Mouse (Mus musculus) liver (tissue): Measurements from ENCODE around the gene Ifitm10.

ENCODE experiments used
- DNase-seq: peaks from one replicate; pipeline ENCODE4 v3.0.0-alpha.2; 2020; ENCODE audit warnings: mixed read lengths

Gene Ifitm10

GRCm38 (mm10) chr7:142389961-142390650 lies 16.6 kb upstream of the Ifitm10 start:
- DNase-seq: no peak

- DNase-seq: no peak
Observed at GRCm38 (mm10) chr7:142388740-142389139, 15.2 kb upstream of the Ifitm10 start.

DNA sequence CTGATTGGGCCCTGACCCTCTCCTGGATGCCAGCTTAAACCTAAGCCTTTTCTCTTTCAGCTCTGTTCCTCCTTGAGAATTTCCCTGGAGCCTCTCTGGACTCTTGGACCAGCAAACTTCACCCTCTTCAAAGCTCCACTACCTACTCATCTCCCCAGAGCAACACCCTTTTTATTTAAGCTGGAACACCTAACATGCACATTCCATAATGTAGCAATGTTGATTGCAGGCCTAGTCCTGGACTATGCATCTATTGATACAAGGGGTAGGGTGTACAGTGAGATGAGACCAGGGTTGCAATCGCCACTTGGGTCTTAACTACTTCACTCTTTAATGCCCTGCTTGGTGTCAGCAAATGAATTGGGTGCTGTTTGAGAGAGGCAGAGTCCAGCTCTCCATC lies 14.6 kb upstream of the Ifitm10 start:
- no peak for DNase-seq

GRCm38 (mm10) chr7:142387419-142388148 lies 14.0 kb upstream of the Ifitm10 start, which contains the start of gene Ctsd:
Gene Ctsd (minus strand): TSS chr7:142388038.
- peak; percentile 99 for DNase-seq

GRCm38 (mm10) chr7:142386621-142387201 lies 13.2 kb upstream of the Ifitm10 start:
- DNase-seq: peak; percentile 80

- no peak for DNase-seq
Observed at GRCm38 (mm10) chr7:142385742-142386403, 12.3 kb upstream of the Ifitm10 start.

DNA sequence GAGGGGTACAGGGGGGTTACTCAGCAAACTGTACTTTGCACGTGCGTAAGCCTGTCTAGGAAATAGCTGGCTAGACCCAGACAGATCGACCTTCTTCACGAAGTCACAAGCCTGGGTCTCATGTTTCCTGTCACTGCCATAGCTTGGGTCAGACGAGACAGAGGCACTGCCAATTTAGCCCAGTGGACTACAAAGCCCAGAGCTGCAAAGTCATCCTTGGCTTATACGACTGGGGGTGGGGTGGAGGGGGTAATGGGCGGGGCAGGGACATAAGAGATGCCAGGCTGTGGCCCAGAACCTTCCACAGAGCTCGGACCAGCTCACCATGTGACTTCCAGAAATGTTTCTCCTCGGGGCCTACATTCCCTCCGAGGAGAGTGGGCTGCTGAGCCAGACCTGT lies 10.8 kb upstream of the Ifitm10 start:
- peak; percentile 57 for DNase-seq

GRCm38 (mm10) chr7:142382567-142382966 lies 9.0 kb upstream of the Ifitm10 start, which contains the start of gene Gm49369:
Gene Gm49369 (minus strand): TSS chr7:142382667.
- no peak for DNase-seq

DNA sequence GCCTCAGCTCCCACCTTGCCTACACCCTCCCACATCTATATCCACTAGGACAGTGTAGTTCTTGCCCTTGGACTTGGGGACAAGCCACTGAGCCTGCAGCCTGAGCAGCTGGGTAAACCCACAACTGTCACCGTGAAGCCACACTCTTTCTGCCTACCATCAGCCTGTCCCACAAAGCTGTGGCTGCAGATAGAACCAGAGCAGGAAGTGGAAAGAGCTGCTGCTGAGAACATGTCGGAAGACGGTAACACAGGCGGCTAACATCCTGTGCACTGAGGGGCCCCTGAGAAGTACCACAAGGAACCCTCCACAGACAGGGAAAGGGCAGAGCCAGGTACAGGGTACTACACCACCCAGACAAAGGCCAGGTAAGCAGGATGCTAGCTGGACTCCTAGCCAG lies 7.6 kb upstream of the Ifitm10 start:
- DNase-seq: no peak

DNA sequence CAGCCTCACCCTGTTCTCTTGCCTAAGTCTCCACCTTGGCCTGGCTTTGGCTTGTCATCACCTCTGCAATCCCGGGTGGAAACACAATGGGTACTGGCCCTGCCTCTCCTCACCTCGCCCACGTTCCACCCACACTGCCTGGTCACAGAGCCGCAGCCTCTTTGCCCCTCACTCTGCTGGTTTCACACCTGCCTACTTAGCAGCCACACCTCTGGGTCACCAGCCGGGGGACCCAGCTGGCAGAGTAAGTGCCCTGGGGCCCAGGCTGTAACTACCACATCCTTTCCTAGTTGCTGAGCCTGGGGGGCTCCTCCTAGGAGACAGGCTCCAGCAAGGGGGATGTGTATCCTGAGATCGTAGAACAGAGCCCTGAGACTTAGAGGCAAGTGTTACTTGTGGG lies 5.6 kb upstream of the Ifitm10 start:
- no peak for DNase-seq

DNA sequence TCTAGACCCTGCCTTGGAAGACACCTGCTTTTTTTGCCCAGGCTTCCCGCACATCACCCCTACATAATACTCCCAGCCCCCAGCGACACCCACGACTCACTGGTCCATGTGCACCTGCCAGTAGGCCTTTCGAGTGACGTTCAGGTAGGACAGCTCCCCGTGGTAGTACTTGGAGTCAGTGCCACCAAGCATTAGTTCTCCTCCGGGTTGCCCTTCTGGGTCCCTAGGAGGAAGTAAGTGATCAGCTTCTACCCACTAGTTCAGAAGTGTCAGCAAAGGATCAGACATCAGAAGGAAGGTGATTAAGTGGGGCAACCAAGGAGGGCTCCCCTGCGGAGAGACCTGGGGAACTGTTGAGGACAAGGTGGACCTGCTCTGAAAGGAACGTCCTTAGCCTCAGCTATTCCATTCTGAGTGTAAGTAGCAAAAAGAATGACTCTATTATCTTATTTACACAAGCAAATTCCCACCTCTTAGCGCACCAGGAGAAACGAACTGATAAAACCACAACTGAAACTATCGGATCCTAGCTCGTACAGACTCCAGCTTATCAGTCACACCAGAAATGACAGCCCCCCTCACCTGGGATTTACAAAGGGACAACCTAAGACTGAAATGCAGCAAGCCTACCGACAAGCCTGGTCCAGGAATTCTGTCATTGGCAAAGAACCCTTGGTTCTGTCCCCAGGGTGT lies 3.8 kb upstream of the Ifitm10 start:
- peak; percentile 71 for DNase-seq

- no peak for DNase-seq
Observed at GRCm38 (mm10) chr7:142376096-142376495, 2.5 kb upstream of the Ifitm10 start.

DNA sequence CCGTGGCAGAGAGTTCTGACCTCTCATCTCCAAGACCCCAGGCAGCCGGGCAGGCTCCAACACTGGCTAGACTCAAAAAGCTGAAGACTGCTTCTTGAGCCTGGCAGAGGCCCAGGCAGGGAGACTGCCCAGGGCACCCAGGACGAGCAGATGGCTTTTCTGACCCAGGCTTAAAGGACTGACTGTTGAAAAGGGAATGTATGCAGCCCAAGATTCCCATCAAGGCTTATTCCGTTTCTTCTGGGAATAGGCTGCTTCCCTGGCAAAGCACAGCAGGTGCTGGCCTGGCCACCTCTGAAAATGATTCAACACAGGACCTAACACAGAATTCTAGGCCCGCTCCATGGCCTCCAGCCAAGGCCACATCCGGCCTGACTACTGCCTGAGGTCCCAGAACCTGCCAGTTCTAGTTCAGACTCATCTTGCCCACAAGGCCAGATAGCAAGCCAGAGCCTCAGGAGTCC lies 1.7 kb upstream of the Ifitm10 start:
- DNase-seq: no peak

GRCm38 (mm10) chr7:142374413-142375015 lies 961 bp upstream of the Ifitm10 start:
- no peak for DNase-seq

DNA sequence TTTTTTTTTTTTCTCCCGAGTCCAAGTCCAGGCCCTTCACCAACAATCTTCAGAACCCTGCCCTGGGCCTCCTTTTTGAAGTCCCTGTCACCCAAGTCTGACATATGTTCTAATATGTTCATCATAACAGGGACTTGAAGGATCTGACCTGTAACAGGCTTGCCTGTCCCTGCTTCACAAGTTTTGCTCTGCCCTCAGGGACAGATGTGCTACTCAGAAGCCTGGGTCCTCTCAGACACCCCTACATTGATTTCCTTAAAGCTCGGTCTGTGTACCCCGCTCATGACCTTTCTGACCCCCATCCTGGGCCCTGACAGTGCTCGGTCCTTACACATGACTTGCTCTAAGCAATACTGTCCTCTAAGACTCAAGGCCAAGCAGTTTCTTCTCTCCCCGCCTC lies 514 bp downstream of the Ifitm10 start:
- peak; percentile 1 for DNase-seq

DNA sequence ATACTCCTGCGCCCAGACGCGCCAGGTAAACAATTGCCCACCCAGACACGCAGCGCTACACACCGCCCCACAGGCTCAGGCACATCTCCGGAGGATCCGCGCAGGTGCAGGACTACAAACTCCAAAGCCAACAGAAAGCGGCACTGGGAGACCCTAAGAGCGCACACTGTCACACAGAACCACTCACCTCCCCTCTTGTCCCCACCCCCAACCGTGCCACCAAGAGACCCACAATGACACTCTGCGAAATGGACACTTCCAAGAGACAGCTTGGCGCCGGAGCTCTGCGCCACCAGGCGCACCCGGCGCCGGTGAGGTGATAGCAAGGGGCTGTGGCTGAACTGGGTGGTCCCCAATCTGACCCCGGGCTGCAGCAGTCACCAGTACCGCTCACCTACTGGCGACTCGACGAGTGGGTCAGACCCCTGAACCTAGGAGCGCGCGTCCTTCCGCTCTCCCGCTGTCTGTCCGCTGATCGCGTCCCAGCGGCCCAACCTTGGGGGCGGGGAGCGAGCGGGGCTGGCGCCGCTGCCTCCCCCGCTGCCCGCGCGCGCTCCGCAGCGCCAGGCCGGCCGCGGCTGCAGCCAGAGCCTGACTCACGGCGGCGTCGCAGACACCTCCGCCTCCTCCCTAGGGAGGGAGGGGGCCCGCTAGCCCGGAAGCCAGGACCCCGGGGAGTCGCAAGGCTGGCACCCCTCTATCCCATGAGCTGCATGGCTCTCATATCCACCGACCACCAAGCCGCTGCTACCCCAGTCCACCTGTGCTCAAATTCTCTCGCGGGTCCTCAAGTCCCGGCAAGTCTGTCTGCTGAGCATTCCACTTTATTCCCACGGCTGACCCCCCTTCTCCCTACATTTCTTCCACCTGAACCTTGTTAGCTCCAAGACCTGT lies 1.5 kb downstream of the Ifitm10 start:
- peak; percentile 6 for DNase-seq

DNA sequence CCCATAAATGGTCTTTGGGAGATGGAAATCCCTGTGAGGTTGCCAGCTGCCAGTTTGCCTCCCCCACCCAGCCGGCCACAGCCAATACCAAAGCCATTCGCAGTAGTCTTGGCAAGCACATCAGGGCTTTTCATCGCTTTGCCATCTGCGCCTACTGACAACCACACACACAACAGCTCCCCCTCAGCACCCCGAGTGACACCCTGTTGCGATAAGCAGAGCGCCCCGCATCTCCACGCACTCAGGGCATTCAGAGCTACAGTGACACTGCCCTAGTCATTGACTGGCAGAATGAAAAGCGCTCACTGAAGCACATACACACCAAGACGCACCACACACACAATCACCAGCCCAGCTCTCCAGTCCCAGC lies 2.2 kb downstream of the Ifitm10 start:
- peak; percentile 3 for DNase-seq

DNA sequence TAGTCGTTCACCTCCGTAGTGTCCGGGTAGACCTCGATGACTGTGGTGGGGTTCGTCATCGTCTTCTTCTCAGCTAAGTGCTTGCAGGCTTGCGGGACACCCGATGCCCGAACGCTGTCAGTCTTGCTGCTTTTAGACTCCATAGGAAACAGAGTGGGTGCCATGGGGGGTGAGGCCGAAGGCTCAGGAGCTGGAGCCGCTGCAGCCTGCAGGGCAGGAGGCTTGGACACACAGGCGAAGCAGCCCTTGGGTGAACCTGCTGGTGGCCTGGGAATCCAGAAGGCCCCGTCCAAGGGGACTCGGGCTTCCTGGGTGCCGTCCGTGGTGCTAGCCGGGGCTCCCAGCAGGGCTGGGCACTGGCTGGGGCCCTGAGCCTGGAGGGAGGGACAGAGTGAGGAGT lies 2.6 kb downstream of the Ifitm10 start:
- peak; percentile 3 for DNase-seq

- DNase-seq: no peak
Observed at GRCm38 (mm10) chr7:142369820-142370219, 3.7 kb downstream of the Ifitm10 start.

DNA sequence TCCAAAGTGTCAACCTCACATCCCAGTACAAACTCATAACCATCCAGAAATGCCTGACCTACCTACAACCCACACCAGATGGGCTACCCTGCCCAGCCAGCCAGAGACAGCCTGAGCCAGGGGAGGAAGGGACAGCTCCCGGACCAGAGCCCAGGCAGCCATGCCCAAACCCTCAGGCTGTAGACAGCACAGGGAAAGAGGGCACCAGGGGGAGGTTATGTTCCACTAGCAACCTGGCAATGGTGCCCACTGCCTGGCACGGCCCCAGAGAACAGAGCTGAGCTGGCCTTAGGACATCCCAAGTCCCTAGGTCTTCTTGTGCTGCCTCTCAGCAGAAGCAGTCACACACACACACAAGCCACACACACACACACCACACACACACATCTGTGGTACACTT lies 4.7 kb downstream of the Ifitm10 start:
- DNase-seq: no peak

DNA sequence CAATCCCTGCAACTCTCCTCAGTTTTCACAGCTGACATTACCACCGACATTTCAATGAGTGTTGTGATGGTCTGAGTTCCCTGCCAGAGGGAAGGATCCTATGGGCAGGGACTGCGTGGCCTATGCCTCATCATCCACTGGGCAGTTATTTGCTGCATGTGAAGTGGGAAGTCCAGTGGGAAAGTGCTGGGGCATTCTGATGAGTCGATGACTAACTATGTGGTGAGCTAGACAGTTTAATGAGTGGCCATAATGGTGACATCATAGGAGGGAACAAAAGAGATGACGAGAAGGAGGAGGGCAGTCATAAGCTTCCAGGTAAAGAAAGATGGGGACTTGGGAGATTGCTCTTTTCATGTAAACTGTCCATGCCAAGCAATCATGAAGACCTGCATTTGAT lies 10.4 kb downstream of the Ifitm10 start:
- DNase-seq: no peak
